Mouse (Mus musculus) forebrain, embryonic 13.5 days (tissue): ENCODE results near the gene Sash1. TPM values are rescaled to one million over a fixed set of nuclear protein-coding genes. Genes with fewer than 3 reads are reported as not detected.

ENCODE experiments used
- ATAC-seq: fragments of 200-750 bp; cut with Nextera tagmentation; 2 replicates; pipeline ENCODE4 v1.8.0; 2017
- H3K27ac ChIP-seq: fragments of 300-500 bp; sonication (generic); 2 replicates; pipeline ENCODE4 v1.5.1; 2015; ENCODE audit warnings: inconsistent platforms, mild to moderate bottlenecking, moderate library complexity
- H3K27me3 ChIP-seq: fragments of 300-500 bp; sonication (generic); 2 replicates; pipeline ENCODE4 v1.6.1; 2015; ENCODE audit warnings: mild to moderate bottlenecking, inconsistent platforms
- H3K36me3 ChIP-seq: fragments of 300-500 bp; sonication (generic); 2 replicates; pipeline ENCODE4 v1.6.1; 2015; ENCODE audit warnings: mild to moderate bottlenecking, inconsistent platforms; ENCODE audit not compliant: poor library complexity, severe bottlenecking
- H3K4me1 ChIP-seq: fragments of 300-500 bp; sonication (generic); 2 replicates; pipeline ENCODE4 v1.6.1; 2015; ENCODE audit warnings: inconsistent platforms
- H3K4me2 ChIP-seq: fragments of 300-500 bp; sonication (generic); 2 replicates; pipeline ENCODE4 v1.6.1; 2015; ENCODE audit warnings: inconsistent platforms, mild to moderate bottlenecking, moderate library complexity
- H3K4me3 ChIP-seq: fragments of 300-500 bp; sonication (generic); 2 replicates; pipeline ENCODE4 v1.5.1; 2015; ENCODE audit warnings: mild to moderate bottlenecking, inconsistent platforms
- H3K9ac ChIP-seq: fragments of 300-500 bp; sonication (generic); 2 replicates; pipeline ENCODE4 v1.6.1; 2015; ENCODE audit warnings: mild to moderate bottlenecking, inconsistent platforms
- H3K9me3 ChIP-seq: fragments of 300-500 bp; sonication (generic); replicated peaks from 2 replicates; pipeline ENCODE4 v1.6.1; 2016; ENCODE audit warnings: inconsistent platforms
- WGBS: fragments of 180-500 bp; shearing (Covaris S2); methylation state at CpG from one replicate; pipeline ENCODE4 v1.1.7; 2015; 5-methylcytosine and 5-hydroxymethylcytosine counted together
- polyA plus RNA-seq: library from polyadenylated mRNA; unstranded; fragments of >200 nt; fragmentation: Nextera tagmentation; extraction: Ambion mirVana; gene quantifications from 2 replicates; pipeline ENCODE4 v1.2.1, GENCODE M21; 2015

The Sash1 gene
- polyA plus RNA-seq, 1 experiment from 2014 or later, result 2.5 TPM

- Histone ChIP-seq H3K9me3 (no peaks in the 10 kb centered on the region), H3K4me3 (no peak overlapping the region), H3K36me3 (no peaks in the 10 kb centered on the region), H3K4me2 (no peak overlapping the region), H3K4me1 (0 out of 2 replicates have a peak, but pooled peaks cover 7% of the 10 kb centered on the region), H3K9ac (no peak overlapping the region), H3K27ac (0 out of 2 replicates have a peak overlapping the region, but pooled peaks have one; percentile 35), H3K27me3 (no peaks in the 10 kb centered on the region)
- peak; percentile 62 for ATAC-seq
- 41% methylated on average over 11 of the region's 11 CpGs for WGBS
Measured at GRCm38 (mm10) chr10:8921098-8921693, 35.3 kb upstream of the Sash1 start.

GRCm38 (mm10) chr10:8917798-8918197, 31.9 kb upstream of the Sash1 start:
- no peak for ATAC-seq
- Histone ChIP-seq H3K36me3 (no peaks in the 10 kb centered on the region), H3K4me3 (no peak overlapping the region), H3K4me2 (no peak overlapping the region), H3K27me3 (0 out of 2 replicates have a peak, but pooled peaks cover 2% of the 10 kb centered on the region), H3K27ac (no peak overlapping the region), H3K9me3 (no peaks in the 10 kb centered on the region), H3K9ac (no peak overlapping the region), H3K4me1 (0 out of 2 replicates have a peak, but pooled peaks cover 7% of the 10 kb centered on the region)
- 90% methylated on average over 2 of the region's 2 CpGs for WGBS

DNA sequence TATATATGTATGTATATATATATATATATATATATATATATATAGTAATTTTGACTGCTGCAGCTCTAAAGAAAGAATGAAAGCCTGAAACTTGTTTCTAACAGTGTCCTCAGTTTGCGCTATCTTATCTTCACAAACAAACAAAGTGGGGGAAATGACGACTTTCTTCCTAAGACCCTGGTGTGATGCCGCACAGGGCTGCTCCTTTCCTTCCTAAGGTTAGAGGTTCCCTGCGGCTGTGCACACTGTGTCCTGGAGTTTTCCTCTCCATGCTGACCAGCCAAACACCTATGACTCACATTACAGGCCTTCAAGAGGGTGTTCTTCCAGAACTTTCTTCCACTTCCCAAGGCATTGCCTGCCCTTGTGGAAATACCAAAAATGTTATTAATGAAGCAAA, 31.5 kb upstream of the Sash1 start:
- ATAC-seq, result no peak
- 87% methylated on average over 4 of the region's 4 CpGs for WGBS
- H3K27me3 ChIP-seq, result 0 out of 2 replicates have a peak, but pooled peaks cover 2% of the 10 kb centered on the region
- H3K4me3 ChIP-seq, result no peak overlapping the region
- 0 out of 2 replicates have a peak, but pooled peaks cover 7% of the 10 kb centered on the region for H3K4me1 ChIP-seq
- no peak overlapping the region for H3K27ac ChIP-seq
- no peaks in the 10 kb centered on the region for H3K36me3 ChIP-seq
- H3K9me3 ChIP-seq, result no peaks in the 10 kb centered on the region
- no peak overlapping the region for H3K9ac ChIP-seq
- no peak overlapping the region for H3K4me2 ChIP-seq

DNA sequence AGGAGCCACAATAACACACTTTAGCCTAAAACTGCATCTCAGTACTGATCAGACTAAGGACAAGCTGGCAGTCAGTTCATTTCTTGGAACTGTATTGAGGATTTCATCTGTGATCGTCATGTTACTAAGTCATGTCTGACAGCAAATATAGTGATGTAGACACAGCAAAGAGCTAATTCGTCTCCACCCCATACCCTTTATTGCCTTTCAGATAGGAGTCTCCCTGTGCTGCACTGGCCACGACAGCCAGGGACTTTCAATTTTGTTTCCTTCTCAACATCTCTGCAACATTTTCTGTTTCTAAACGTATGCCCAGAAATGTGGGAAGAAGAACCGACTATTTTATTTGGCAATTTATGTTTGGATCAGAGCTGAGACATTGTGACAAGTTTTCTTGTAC, 29.9 kb upstream of the Sash1 start:
- Histone ChIP-seq H3K4me2 (no peak overlapping the region), H3K27ac (no peak overlapping the region), H3K9ac (no peak overlapping the region), H3K36me3 (no peaks in the 10 kb centered on the region), H3K4me3 (no peak overlapping the region), H3K27me3 (0 out of 2 replicates have a peak, but pooled peaks cover 2% of the 10 kb centered on the region), H3K9me3 (no peaks in the 10 kb centered on the region), H3K4me1 (no peaks in the 10 kb centered on the region)
- no peak for ATAC-seq
- WGBS, result 91% methylated on average over 5 of the region's 5 CpGs

GRCm38 (mm10) chr10:8913904-8914303, 28.0 kb upstream of the Sash1 start:
- ATAC-seq, result no peak
- no peaks in the 10 kb centered on the region for H3K36me3 ChIP-seq
- no peak overlapping the region for H3K27ac ChIP-seq
- H3K27me3 ChIP-seq, result 0 out of 2 replicates have a peak, but pooled peaks cover 2% of the 10 kb centered on the region
- H3K9ac ChIP-seq, result no peak overlapping the region
- H3K4me2 ChIP-seq, result no peak overlapping the region
- H3K9me3 ChIP-seq, result no peaks in the 10 kb centered on the region
- WGBS, result 78% methylated on average over 4 of the region's 4 CpGs
- H3K4me1 ChIP-seq, result no peaks in the 10 kb centered on the region
- no peak overlapping the region for H3K4me3 ChIP-seq

DNA sequence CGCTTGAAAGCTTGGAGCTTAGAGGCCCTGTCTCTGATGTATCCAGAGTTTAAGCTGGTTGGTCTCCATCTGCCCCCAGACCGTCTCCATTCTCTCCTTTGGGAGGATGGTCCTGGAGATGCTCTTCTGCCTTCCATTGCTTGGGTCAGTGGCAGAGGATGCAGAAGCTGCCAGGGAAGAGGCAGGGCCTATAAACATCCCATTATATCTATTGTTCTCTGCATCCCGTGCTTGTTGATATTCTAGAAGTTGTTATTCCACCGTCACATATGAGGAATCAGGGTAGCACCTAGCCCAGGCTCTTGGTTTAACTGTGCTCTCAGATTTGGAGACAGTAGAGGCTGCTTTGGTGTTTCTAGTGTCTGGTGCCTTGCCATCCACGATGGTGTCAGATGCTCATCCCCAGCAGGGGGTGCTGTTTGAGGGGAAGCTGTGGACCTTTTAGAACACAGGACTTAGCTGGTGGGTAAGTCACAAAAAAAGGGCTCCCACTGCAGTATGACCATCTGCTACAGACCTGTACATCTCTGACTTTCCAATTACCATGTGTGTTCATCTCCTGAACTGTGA, 26.9 kb upstream of the Sash1 start:
- no peaks in the 10 kb centered on the region for H3K9me3 ChIP-seq
- ATAC-seq, result no peak
- H3K36me3 ChIP-seq, result no peaks in the 10 kb centered on the region
- 86% methylated on average over 5 of the region's 5 CpGs for WGBS
- no peak overlapping the region for H3K4me3 ChIP-seq
- H3K4me1 ChIP-seq, result no peaks in the 10 kb centered on the region
- no peak overlapping the region for H3K27ac ChIP-seq
- 0 out of 2 replicates have a peak, but pooled peaks cover 2% of the 10 kb centered on the region for H3K27me3 ChIP-seq
- no peak overlapping the region for H3K4me2 ChIP-seq
- no peak overlapping the region for H3K9ac ChIP-seq

GRCm38 (mm10) chr10:8912213-8912612, 26.3 kb upstream of the Sash1 start:
- ATAC-seq, result no peak
- H3K4me3 ChIP-seq, result no peak overlapping the region
- H3K27ac ChIP-seq, result no peak overlapping the region
- H3K4me1 ChIP-seq, result no peaks in the 10 kb centered on the region
- H3K4me2 ChIP-seq, result no peak overlapping the region
- H3K27me3 ChIP-seq, result 0 out of 2 replicates have a peak, but pooled peaks cover 2% of the 10 kb centered on the region
- 92% methylated on average over 4 of the region's 4 CpGs for WGBS
- H3K9ac ChIP-seq, result no peak overlapping the region
- H3K36me3 ChIP-seq, result no peaks in the 10 kb centered on the region
- no peaks in the 10 kb centered on the region for H3K9me3 ChIP-seq

DNA sequence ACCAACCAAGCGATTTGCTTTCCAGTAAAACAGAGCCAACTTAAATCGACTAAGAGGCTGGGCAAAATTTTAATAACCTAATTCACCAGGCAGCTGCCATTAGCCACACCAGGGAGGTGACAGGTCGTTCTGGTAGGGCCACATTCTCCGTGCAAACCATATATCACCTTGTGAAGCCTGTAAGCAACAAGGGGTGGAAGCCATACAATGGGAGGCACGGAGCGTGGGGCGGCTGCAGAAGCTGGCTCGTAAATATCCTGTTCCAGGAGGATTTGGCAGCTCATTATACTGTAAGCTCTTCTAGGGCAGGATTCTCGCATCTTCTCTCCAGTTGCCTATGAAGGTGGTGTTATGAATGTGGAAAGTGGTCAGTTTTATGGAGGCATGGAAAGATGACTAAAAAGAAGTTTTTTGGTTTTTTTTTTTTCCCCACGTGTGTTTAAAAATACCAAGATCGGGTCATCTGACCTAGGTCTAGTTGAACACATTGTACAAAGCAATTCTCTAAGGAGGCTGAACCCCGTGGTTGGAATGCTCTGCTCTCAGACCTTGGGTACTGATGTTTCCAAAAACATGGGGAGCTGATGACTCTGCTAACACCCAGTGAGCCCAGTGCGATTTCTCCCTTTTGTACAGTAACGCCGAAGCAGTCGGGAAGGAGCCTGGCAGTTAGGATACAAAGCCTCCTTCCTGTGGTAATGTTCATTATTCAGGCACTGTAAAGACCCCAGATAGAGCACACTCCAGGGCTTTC, 24.5 kb upstream of the Sash1 start:
- no peak overlapping the region for H3K4me3 ChIP-seq
- H3K4me2 ChIP-seq, result no peak overlapping the region
- no peaks in the 10 kb centered on the region for H3K4me1 ChIP-seq
- no peak overlapping the region for H3K9ac ChIP-seq
- 85% methylated on average over 16 of the region's 16 CpGs for WGBS
- H3K27me3 ChIP-seq, result 0 out of 2 replicates have a peak, but pooled peaks cover 2% of the 10 kb centered on the region
- ATAC-seq, result no peak
- H3K27ac ChIP-seq, result no peak overlapping the region
- H3K9me3 ChIP-seq, result no peaks in the 10 kb centered on the region
- no peaks in the 10 kb centered on the region for H3K36me3 ChIP-seq

DNA sequence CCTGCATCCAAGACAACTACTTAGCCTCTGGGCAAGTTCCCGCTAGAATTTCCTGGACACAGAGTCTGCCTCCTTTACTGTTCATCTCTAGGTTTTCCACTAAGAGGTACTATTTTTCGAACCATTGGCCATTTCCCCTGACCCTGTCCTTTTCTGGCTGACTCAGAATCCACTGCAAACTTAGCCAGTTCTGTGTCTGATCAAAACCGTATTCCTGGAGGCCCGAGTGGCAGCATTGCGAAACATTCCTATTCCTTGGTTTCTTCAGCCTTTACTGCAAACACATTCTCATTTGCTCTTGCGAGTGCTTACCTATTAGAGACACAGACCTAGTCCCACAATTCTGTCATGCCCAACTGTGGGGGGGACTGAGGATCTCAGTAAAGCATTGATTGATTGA, 17.2 kb upstream of the Sash1 start:
- Histone ChIP-seq H3K27ac (no peak overlapping the region), H3K4me3 (no peak overlapping the region), H3K27me3 (no peaks in the 10 kb centered on the region), H3K9me3 (no peaks in the 10 kb centered on the region), H3K9ac (no peak overlapping the region), H3K4me1 (no peaks in the 10 kb centered on the region), H3K36me3 (no peaks in the 10 kb centered on the region), H3K4me2 (no peak overlapping the region)
- WGBS, result 92% methylated on average over 6 of the region's 6 CpGs
- no peak for ATAC-seq

DNA sequence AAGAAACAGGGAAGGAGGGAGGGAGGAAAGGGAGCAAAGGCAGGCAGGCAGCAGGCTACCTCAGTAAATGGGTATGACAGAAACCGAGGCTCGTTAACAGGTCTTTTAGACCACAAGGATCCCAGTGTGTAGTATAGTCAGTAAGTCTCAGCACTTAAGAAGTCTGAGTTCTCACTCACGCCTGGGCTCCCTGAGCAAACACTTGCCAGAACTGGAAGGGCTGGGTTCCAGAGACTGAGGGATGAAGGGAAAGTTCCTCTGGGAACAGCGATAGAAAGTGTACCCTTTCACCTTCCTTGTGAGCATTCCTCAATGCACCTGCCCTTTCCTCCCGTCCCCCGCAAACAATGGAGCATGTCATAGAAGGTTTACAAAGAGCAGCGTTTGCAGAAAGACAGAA, 16.5 kb upstream of the Sash1 start:
- Histone ChIP-seq H3K4me2 (no peak overlapping the region), H3K9me3 (no peaks in the 10 kb centered on the region), H3K4me3 (no peak overlapping the region), H3K27me3 (no peaks in the 10 kb centered on the region), H3K27ac (no peak overlapping the region), H3K4me1 (no peaks in the 10 kb centered on the region), H3K36me3 (no peaks in the 10 kb centered on the region), H3K9ac (no peak overlapping the region)
- no peak for ATAC-seq
- WGBS, result 73% methylated on average over 7 of the region's 7 CpGs

DNA sequence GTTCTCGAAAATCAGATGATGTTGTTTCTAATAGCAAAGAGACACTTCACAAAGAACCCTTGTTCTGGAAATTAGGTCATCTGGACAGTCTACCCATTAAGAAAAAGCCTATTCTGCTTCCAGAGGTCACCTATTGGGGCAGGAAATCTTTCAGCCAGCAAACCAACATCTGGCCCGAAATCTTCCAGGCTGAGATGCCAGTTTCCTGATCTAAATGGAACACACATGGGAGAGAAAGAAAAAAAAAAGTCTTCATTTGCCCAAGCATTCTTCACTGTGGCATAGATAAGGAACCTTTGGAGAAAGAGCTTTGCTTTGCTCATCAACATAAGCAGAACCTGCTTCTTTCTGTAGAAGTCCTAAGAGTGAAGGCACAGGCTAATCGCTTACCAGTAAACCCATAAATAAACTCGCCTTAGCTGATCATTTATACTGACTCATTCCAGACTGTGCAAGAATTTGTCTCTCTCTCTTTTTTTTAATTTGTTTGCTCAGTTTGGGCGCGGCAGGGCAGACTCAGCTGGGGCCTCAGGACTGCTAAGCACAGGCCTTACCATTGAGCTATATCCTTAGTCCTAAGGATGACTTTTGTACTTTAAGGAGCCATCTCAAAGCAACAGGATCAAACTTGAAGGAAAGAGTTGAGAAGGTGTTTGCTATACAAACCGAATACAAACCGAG, 13.1 kb upstream of the Sash1 start:
- Histone ChIP-seq H3K36me3 (no peaks in the 10 kb centered on the region), H3K9ac (no peak overlapping the region), H3K4me1 (no peaks in the 10 kb centered on the region), H3K27ac (no peak overlapping the region), H3K4me2 (no peak overlapping the region), H3K27me3 (no peaks in the 10 kb centered on the region), H3K4me3 (no peak overlapping the region), H3K9me3 (no peaks in the 10 kb centered on the region)
- 83% methylated on average over 8 of the region's 8 CpGs for WGBS
- no peak for ATAC-seq
